ENCODE assay signal across 9 mouse cellular contexts in the genomic region with DNA sequence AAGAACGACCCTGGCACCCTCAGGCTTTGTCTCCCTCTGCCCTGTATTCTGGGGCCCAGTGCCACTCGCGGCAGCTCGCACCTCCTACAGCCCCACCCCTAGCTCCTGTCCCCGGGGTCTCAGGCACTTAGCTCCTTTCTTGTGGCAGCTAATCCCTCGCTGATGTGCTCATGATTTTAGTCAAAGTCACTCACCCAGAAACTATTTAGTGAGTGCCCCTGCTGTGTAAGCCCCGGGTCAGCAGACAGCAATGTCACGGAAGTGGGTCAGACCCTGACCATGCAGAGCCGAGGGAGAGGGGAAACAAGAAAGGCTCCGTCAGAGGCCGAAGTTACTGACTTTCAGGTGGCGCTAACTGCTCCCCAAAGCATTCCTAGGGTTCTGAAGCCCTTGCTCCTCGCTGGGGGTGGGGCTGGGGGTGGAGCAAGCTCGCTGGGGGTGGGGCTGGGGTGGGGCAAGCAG. TPM values are rescaled to one million over a fixed set of nuclear protein-coding genes. Genes with fewer than 3 reads are reported as not detected.
DNase-seq lines count a peak whose midpoint lies in the region; ATAC-seq lines count a peak whose summit lies in the region.
"Had no signal": no experiment of that assay in that cellular context is flagged by ENCODE, and none has a peak within 500 bp of the region (broad histone marks: within the 10 kb centered on the region; RNA-seq: fewer than 3 reads in every experiment).

No protein-coding gene starts in this region.

- no peak for DNase-seq in heart, adult 11 months
- peak; percentile 36 for DNase-seq in hindbrain, embryonic 10.5 days (ENCODE audit: low spot score)
- no peak for DNase-seq in cerebellum, adult 9-11 months
- no peak for DNase-seq in spleen, adult 12 weeks (ENCODE audit: low spot score)
- no peak for DNase-seq in thymus, postnatal 14 days

- peaks cover 11% of the 10 kb centered on the region for H3K4me1 ChIP-seq in heart, embryonic 16.5 days (ENCODE audit: control insufficient read depth, insufficient read depth, low read length)
- peaks cover 31% of the 10 kb centered on the region for H3K4me1 ChIP-seq in hindbrain, embryonic 10.5 days (replicated peaks)
- peaks cover 25% of the 10 kb centered on the region for H3K4me1 ChIP-seq in limb, embryonic 13.5 days
- H3K4me1 ChIP-seq in neural tube, embryonic 14.5 days (ENCODE audit: control insufficient read depth, insufficient read depth, low read length), result no peaks in the 10 kb centered on the region

- H3K4me2 ChIP-seq in heart, embryonic 16.5 days (ENCODE audit: low read depth, low read length), result peak overlapping the region; percentile 46
- H3K4me2 ChIP-seq in limb, embryonic 13.5 days (replicated peaks), result peak overlapping the region; percentile 59
- peak overlapping the region; percentile 23; the same call in 1 of the 2 replicates for H3K4me2 ChIP-seq in neural tube, embryonic 14.5 days (ENCODE audit: low read depth, low read length)

- H3K27me3 ChIP-seq in heart, embryonic 16.5 days (ENCODE audit: control insufficient read depth, insufficient read depth, low read length), result no peaks in the 10 kb centered on the region
- H3K27me3 ChIP-seq in hindbrain, embryonic 10.5 days (ENCODE audit: insufficient read depth, poor library complexity, severe bottlenecking), result peaks cover 70% of the 10 kb centered on the region
- peaks cover 17% of the 10 kb centered on the region for H3K27me3 ChIP-seq in limb, embryonic 13.5 days
- H3K27me3 ChIP-seq in neural tube, embryonic 14.5 days (ENCODE audit: control insufficient read depth, insufficient read depth, low read length), result no peaks in the 10 kb centered on the region

- H3K36me3 ChIP-seq in heart, embryonic 16.5 days (ENCODE audit: control insufficient read depth, insufficient read depth), result no peaks in the 10 kb centered on the region
- no peaks in the 10 kb centered on the region for H3K36me3 ChIP-seq in hindbrain, embryonic 10.5 days
- no peaks in the 10 kb centered on the region for H3K36me3 ChIP-seq in limb, embryonic 13.5 days
- no peaks in the 10 kb centered on the region for H3K36me3 ChIP-seq in neural tube, embryonic 14.5 days (ENCODE audit: control insufficient read depth, insufficient read depth, low read length)

- H3K27ac ChIP-seq in heart, embryonic 16.5 days (ENCODE audit: low read length), result no peak overlapping the region
- H3K27ac ChIP-seq in hindbrain, embryonic 10.5 days, result peak overlapping the region; percentile 2; the same call in 1 of the 2 replicates
- no peak overlapping the region for H3K27ac ChIP-seq in limb, embryonic 13.5 days
- H3K27ac ChIP-seq in neural tube, embryonic 14.5 days (ENCODE audit: low read depth, low read length), result no peak overlapping the region
- H3K27ac ChIP-seq: liver, embryonic 14.5 days had no signal

- H3K9ac ChIP-seq in heart, embryonic 16.5 days (ENCODE audit: low read length), result peak overlapping the region; percentile 1; the same call in 1 of the 2 replicates
- H3K9ac ChIP-seq in limb, embryonic 13.5 days, result peak overlapping the region; percentile 43
- no peak overlapping the region for H3K9ac ChIP-seq in neural tube, embryonic 14.5 days (replicated peaks; ENCODE audit: low read depth, low read length)
- H3K9ac ChIP-seq: liver, embryonic 14.5 days had no signal

- no peak overlapping the region for H3K4me3 ChIP-seq in heart, embryonic 16.5 days (ENCODE audit: low read length)
- peak overlapping the region; percentile 32 for H3K4me3 ChIP-seq in hindbrain, embryonic 10.5 days
- H3K4me3 ChIP-seq in limb, embryonic 13.5 days, result peak overlapping the region; percentile 16; the same call in 1 of the 2 replicates
- H3K4me3 ChIP-seq in neural tube, embryonic 14.5 days (ENCODE audit: low read depth, low read length), result no peak overlapping the region

- H3K9me3 ChIP-seq in heart, embryonic 16.5 days (replicated peaks; ENCODE audit: control insufficient read depth, low read length), result no peaks in the 10 kb centered on the region
- no peaks in the 10 kb centered on the region for H3K9me3 ChIP-seq in hindbrain, embryonic 10.5 days
- H3K9me3 ChIP-seq in limb, embryonic 13.5 days, result no peaks in the 10 kb centered on the region
- H3K9me3 ChIP-seq in neural tube, embryonic 14.5 days (ENCODE audit: control insufficient read depth, low read length), result no peaks in the 10 kb centered on the region

- ATAC-seq in heart, embryonic 16.5 days (replicated peaks; ENCODE audit: extremely low read depth, insufficient read depth, low FRiP score), result no peak
- ATAC-seq in limb, embryonic 13.5 days (ENCODE audit: low FRiP score, low read depth), result no peak
- ATAC-seq in neural tube, embryonic 14.5 days (ENCODE audit: low read depth), result no peak

- 9% methylated on average over 14 of the region's 14 CpGs for WGBS in heart, embryonic 16.5 days
- WGBS in hindbrain, embryonic 10.5 days, result 1% methylated on average over 14 of the region's 14 CpGs
- 2% methylated on average over 14 of the region's 14 CpGs for WGBS in limb, embryonic 13.5 days
- 3% methylated on average over 14 of the region's 14 CpGs for WGBS in neural tube, embryonic 14.5 days

RNA-seq across cellular contexts. Expression of gene Slc4a5, which starts 14.7 kb away (rescaled TPM):
- 0.17 and 0.50 TPM in 2 replicates for polyA plus RNA-seq in heart, embryonic 16.5 days (2015; fragmentation: Nextera tagmentation; extraction: Ambion mirVana)
- 1.1 and 5.3 TPM in 2 replicates for polyA plus RNA-seq in hindbrain, embryonic 10.5 days (2016; fragmentation: Nextera tagmentation; extraction: Ambion mirVana)
- 0.10 and 0.20 TPM in 2 replicates for polyA plus RNA-seq in limb, embryonic 13.5 days (2015; fragmentation: Nextera tagmentation; extraction: Ambion mirVana)
- not detected in 2 replicates for polyA plus RNA-seq in neural tube, embryonic 14.5 days (2014; fragmentation: Nextera tagmentation; extraction: Ambion mirVana)

Comparison
In these comparisons a context has a peak if more than half of its experiments do, and no peak if none do; other contexts are left out.
1. H3K4me3 ChIP-seq: peak in hindbrain, embryonic 10.5 days (single experiment) and limb, embryonic 13.5 days (single experiment); none in heart, embryonic 16.5 days (single experiment) and neural tube, embryonic 14.5 days (single experiment).
2. Peak in every context shown above with its lines, with median percentiles within 50 percentile points of each other: H3K4me2 ChIP-seq.